Mouse (Mus musculus) adrenal gland, postnatal 36 days (tissue): ENCODE measurements at regions not wholly inside any gene's neighbourhood (a gene's known extent, or its start where the extent isn't known, plus 50 kb on each side); places are given as distances from the start of the nearest gene placed in this dataset.

Source experiments
- DNase-seq, 2 experiments: peaks; one replicate each; pipeline ENCODE4 v3.0.0; 2021; ENCODE audit warnings: mixed read lengths in 1 of 2

- no peak for DNase-seq
Measured at GRCm38 (mm10) chr5:11983452-11983851, 65.6 kb downstream of the 4933402N22Rik start.

DNA sequence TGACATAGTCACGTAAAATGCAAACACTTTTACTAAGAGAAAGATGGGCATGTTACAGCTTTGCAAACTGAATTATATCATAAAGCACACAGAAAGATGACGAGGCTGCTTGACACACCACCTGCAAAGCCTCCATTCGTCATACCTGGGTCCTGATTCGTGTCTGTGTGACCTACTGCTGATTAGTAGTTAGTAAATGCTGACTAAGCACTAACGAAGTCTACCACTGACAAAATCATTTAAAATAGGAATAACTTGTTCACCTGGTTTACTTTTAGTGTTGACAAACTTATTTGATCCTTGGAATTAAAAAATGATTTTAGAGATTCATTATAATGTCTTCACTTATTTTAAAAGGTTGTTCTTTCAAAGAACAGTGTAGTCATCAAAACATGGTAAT lies 71.3 kb downstream of the 4933402N22Rik start:
- DNase-seq = no peak

GRCm38 (mm10) chr5:12000777-12001176 lies 82.9 kb downstream of the 4933402N22Rik start:
- DNase-seq = no peak

DNA sequence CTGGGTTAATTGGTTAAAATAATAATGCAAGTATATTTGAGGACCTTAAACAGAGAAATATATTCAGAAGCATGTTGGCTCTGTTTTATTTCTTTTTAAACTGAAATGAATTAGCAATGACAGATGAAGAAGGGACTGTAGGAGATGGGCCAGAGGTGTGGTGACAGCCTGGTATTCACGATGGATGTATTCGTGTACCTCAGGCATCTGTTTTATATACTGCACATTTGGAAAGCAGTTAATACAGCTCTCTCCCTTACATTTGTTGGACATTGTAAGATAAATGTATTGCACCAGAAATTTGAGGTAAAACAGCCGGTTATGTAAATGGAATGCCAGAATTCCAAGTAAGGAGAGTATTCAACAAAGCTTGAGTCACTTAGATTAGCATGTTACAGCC lies 88.6 kb downstream of the 4933402N22Rik start:
- DNase-seq = no peak

GRCm38 (mm10) chr5:12016332-12016731 lies 98.5 kb downstream of the 4933402N22Rik start:
- no peak for DNase-seq

DNA sequence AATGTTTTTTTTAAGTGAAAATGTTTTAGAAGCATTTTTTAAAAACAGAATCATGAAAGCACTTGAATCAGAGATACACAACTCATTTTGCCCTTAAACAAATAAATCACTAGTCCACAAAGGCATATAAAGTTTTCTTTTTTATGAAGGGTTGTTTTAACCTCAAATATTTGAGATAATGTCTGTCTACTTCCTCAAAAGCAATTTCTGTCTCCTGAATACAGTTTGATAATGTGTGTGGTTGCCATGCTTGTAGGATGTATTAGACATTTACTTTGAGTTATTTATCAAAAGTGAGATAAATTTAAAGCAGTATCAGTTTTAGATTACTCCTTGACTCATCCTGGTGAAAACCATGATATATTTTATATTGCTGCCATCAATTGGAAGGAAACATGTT lies 102.6 kb downstream of the 4933402N22Rik start:
- DNase-seq = no peak

GRCm38 (mm10) chr5:12024705-12025383 lies 107.0 kb downstream of the 4933402N22Rik start:
- DNase-seq = no peak

DNA sequence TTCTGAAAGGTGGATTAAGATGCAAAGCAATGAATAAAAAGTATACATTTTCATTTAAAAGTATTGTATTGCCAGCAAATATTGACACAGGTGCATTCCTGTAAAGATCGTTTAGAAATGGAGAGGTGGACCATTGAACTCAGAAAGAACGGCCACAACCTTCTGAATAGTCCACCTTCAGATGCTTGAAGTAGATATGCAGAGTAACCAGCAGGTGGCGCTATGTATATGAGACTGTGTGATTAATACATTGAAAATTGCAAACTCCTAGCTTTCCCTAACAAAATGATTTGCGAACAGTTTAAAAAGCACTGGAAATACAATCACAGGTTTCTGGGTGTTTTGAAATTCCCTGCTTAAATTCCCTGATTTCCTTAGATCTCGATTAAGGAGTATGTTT lies 112.2 kb downstream of the 4933402N22Rik start:
- peak; percentile 20 to 52 for DNase-seq

GRCm38 (mm10) chr5:12049806-12050205 lies 132.0 kb downstream of the 4933402N22Rik start:
- DNase-seq = no peak

DNA sequence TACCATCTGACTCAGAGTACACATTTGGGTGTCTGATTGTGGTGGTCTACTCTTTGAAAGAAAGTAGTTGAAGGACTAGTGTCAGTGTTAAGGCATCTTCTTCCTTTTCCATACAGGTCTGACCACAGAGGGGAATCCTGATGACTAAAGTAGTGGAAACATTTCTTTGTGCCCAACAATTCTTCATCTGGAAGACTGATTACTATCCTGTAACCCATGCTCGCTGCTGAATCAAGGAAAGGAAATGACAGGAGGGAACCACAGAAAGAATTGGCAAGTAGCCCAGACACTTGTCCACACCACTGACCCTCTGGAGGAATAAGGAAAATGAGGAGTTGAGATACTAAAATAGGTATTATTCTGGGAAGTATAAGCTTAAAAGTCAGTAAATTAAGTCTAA lies 162.3 kb downstream of the 4933402N22Rik start:
- no peak for DNase-seq

DNA sequence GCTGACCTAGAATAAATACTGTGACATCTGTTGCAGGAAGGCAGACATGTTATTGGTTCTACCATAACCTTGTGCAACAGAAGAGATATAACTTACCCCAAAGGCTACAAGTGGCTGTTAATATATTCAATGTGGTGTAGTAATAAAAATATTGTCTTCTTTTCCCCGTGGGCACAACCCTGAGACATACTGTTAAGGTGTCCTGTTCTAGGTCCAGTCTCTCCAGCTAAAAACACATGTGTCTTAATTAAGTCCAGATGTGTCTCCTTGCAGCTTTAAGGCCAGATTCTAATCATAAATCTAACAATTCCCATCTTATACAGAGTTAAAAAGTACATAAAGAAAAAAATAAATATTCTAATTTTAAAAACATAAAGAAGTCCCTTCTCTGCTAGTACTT lies 175.8 kb downstream of the 4933402N22Rik start:
- DNase-seq = no peak

DNA sequence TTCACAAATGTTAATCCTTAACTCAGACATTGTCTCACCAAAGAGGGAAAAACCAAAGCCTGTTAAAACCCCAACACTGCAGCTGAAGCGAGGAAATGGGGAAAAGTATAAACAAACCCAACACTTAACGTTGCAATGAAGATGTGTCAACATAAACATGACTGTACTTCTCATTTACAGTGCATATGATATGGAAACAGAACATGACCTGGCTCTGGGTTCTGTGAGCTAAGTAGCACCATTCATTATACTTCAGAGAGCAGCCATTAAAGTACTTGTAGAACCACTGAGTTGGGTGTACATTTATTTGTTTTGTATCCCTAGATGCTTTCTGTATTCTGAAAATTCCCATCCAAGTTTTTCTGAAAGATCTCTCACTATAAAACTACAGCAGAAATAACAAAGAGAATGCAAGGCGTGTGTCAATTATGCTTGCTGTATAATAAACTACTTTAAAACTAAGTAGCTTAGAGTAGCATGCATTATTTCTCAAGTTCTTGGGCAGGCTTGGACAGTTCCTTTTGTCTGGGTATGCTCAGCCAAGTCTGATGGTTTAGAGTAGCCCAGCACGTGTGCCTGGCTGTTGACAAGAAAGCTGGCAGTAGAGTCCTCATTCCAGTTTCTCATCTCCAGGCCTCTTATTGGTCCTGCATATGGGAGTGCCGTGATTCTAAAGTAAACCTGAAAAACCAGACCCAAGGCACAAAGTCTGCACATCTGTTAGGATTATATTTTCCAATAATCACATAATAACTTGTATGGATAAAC lies 198.9 kb downstream of the 4933402N22Rik start:
- DNase-seq = no peak

GRCm38 (mm10) chr5:12124935-12125334 lies 207.1 kb downstream of the 4933402N22Rik start:
- DNase-seq = no peak

- no peak for DNase-seq
Measured at GRCm38 (mm10) chr5:12127484-12128265, 209.8 kb downstream of the 4933402N22Rik start.

DNA sequence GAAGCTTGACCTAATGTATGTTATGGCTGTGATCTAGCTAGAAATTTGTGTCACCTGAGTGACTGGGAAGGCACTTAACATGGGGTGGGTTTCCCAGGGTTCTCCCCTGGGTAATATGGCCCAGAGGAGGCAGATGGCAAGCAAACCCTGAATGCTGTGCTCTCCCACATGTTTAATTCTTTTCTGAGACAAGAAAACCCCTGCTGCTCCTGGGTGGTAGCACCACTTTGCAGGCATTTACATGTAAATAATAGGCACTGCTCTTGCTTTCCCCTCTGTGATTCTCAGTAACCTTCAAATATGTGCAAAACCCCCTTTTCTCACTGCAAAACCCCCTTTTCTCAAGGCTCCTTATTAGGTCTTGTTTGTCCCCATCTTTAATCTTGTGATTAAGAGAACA lies 221.1 kb downstream of the 4933402N22Rik start:
- DNase-seq = no peak

GRCm38 (mm10) chr5:12153295-12153694 lies 229.9 kb upstream of the Sema3d start:
- DNase-seq = no peak

DNA sequence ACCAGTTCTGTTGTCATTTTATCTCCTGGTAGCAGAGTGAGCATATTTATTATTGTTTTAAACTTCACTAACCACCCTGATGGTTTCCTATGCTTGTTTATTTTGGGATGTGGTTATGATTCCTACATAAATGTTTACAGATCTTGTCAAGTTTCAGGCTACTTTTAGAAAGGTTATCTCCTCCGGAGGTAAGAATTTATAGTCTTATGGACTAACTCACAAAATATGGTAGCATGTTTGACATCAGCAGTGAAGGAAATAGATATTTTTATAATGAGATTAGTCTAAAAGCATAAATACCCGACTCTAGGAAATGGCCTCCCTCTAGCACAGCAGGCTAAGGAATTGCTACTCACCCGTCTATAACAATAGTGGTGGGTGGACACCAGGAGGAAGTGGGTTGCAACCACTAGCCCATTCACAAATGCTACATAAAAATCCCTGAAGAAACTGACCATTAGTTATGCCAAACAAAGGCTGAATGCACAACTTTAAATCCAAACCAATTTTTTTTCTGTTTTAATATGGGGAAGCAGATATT lies 228.6 kb upstream of the Sema3d start:
- no peak for DNase-seq

GRCm38 (mm10) chr5:12191681-12192080 lies 191.5 kb upstream of the Sema3d start:
- DNase-seq = no peak

GRCm38 (mm10) chr5:12207452-12207851 lies 175.7 kb upstream of the Sema3d start:
- no peak for DNase-seq

DNA sequence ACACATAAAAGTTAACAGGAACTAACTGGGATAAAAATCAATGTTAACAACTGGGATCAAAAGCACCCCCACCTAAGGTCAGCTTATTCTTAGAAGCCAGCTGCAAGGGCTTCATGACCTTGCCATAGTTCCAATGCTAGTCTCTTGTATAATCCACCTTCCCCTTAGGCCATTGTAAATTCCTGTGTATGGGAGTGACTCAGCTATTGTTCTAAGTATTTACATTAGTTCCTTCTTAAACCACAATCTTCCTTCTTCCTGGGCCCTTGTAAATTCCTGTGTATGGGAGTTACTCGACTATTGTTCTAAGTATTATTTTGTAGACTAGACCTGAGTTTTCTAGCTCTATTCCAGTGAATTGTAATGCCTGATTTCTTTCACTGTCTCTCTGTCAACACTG lies 173.6 kb upstream of the Sema3d start:
- DNase-seq = no peak

DNA sequence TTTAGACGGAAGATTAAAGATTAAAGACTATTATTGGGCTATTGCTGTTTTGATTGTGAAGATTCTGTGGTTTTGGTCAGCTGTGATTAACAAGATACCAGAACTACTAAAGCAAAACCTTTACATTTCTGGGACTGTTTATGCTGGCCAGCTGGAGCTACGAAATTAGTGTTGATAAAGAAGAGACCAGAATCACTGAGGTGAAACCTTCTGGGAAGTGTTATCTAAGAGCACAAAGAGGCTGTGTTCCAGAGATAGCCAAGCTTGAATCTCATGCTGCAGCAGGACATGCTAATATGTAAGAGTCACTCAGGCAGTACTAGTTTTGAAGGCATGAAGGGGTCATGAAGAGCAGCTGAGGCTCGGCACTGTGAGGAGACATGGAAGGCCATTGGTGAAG lies 169.7 kb upstream of the Sema3d start:
- DNase-seq = no peak

DNA sequence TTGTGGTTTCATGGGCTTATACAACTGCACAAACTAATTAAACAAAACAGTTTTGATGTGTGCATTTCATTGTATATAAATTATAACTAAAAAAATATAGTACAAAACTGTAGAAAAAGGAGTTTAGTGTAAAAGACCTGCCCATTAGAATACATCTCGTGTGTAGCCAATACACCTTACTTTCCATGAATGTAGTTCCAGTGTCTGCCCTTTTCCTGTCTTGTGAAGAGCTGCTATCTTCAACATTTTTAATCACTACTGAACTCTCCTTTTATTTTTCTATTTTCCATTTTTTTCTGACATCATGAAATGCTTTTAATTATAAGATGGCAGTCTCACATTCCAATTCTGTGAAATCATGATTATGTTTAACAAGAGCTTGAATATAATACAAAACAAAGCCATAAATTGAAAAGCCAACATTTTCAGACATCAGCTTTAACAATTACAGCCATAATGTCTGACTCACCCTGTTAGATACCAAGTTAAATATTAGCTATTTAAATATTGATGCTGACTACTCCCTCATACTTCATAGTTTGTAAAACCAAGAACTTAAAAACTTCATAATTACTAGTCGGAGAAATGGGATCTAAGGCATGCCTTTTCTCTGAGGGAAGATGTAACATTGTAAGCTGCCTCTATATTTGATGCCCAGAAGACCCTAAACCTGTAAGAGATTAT lies 163.6 kb upstream of the Sema3d start:
- no peak for DNase-seq
